Mouse (Mus musculus) midbrain, embryonic 15.5 days (tissue): ENCODE results near the gene Fads6. TPM values are rescaled to one million over a fixed set of nuclear protein-coding genes. Genes with fewer than 3 reads are reported as not detected.

Experiments used
- ATAC-seq: fragments of 200-750 bp; cut with Nextera tagmentation; replicated peaks from 2 replicates; pipeline ENCODE4 v1.8.0; 2017; ENCODE audit warnings: moderate TSS enrichment
- H3K27ac ChIP-seq: fragments of 300-500 bp; sonication (generic); 2 replicates; pipeline ENCODE4 v1.5.1; 2015; ENCODE audit warnings: mild to moderate bottlenecking, inconsistent platforms
- H3K27me3 ChIP-seq: fragments of 300-500 bp; sonication (generic); replicated peaks from 2 replicates; pipeline ENCODE4 v1.6.1; 2015; ENCODE audit warnings: inconsistent platforms
- H3K36me3 ChIP-seq: fragments of 300-500 bp; sonication (generic); replicated peaks from 2 replicates; pipeline ENCODE4 v1.6.1; 2015; ENCODE audit warnings: inconsistent platforms
- H3K4me1 ChIP-seq: fragments of 300-500 bp; sonication (generic); 2 replicates; pipeline ENCODE4 v1.6.1; 2015; ENCODE audit warnings: inconsistent platforms
- H3K4me2 ChIP-seq: fragments of 300-500 bp; sonication (generic); 2 replicates; pipeline ENCODE4 v1.6.1; 2015; ENCODE audit warnings: inconsistent platforms, mild to moderate bottlenecking, moderate library complexity
- H3K4me3 ChIP-seq: fragments of 300-500 bp; sonication (generic); 2 replicates; pipeline ENCODE4 v1.5.1; 2015; ENCODE audit warnings: mild to moderate bottlenecking, inconsistent platforms
- H3K9ac ChIP-seq: fragments of 300-500 bp; sonication (generic); 2 replicates; pipeline ENCODE4 v1.6.1; 2015; ENCODE audit warnings: mild to moderate bottlenecking, inconsistent platforms
- H3K9me3 ChIP-seq: fragments of 300-500 bp; sonication (generic); 2 replicates; pipeline ENCODE4 v1.6.1; 2016; ENCODE audit warnings: inconsistent platforms
- WGBS: fragments of 180-500 bp; shearing (Covaris S2); methylation state at CpG from one replicate; pipeline ENCODE4 v1.1.7; 2015; ENCODE audit warnings: mixed read lengths; 5-methylcytosine and 5-hydroxymethylcytosine counted together
- polyA plus RNA-seq: library from polyadenylated mRNA; unstranded; fragments of >200 nt; fragmentation: Nextera tagmentation; extraction: Ambion mirVana; gene quantifications from 2 replicates; pipeline ENCODE4 v1.2.1, GENCODE M21; 2015

The Fads6 gene
- polyA plus RNA-seq, 1 experiment from 2014 or later: 1.0 TPM

DNA sequence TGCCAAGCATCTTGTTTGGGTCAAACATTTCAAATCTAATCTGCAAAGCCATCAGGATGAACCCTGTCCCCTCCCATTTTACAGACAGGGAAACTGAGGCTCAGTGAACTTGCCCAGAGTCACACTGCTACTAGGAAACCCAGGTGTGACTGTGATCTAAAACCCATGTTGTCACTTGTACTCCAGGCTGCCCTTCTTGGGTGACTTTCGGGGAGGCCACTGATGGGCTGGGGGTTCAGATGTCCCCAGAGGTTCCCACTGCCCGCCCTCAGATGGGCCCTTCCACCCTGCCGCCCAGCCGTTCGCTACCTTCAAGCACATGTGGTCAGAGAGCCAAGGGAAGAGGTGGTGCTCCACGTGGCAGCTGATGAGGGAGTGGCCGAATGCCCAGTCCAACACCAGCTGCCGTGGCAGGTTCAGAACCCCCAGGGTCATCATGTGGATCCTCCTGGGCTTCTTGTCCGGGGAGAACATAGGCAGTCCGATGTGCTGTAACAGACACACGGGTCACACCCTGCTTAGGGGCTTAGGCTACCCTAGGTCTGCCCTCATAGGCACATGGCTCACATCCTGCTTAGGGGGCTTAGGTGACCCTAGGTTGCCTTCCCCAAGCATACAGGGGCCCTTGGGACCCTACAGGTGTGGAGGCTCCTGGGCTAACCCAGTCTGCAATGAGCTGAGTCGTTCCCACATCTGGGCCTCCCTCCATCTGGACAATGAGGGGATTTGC lies 13.4 kb downstream of the Fads6 start:
- Histone ChIP-seq H3K9me3 (no peaks in the 10 kb centered on the region), H3K27me3 (no peaks in the 10 kb centered on the region), H3K4me3 (no peak overlapping the region), H3K4me2 (no peak overlapping the region), H3K36me3 (no peaks in the 10 kb centered on the region), H3K9ac (no peak overlapping the region), H3K4me1 (no peaks in the 10 kb centered on the region), H3K27ac (no peak overlapping the region)
- 88% methylated on average over 12 of the region's 12 CpGs for WGBS
- no peak for ATAC-seq

DNA sequence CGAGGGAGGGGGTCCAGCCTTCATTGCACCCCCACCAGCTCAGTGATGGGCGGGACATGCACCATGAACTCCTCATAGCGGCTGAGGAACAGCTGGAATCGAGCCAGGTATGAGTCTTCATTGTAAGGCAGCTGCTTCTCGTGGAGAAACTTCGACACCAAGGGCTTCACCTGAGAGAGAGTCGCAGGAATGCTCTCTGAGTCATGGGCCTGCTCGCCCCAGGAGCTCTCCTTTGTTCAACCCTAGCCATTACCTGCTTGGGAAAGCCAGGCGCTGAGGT lies 14.0 kb downstream of the Fads6 start:
- H3K4me3 ChIP-seq: no peak overlapping the region
- no peaks in the 10 kb centered on the region for H3K9me3 ChIP-seq
- no peaks in the 10 kb centered on the region for H3K4me1 ChIP-seq
- no peak overlapping the region for H3K27ac ChIP-seq
- no peaks in the 10 kb centered on the region for H3K27me3 ChIP-seq
- no peak for ATAC-seq
- no peaks in the 10 kb centered on the region for H3K36me3 ChIP-seq
- no peak overlapping the region for H3K4me2 ChIP-seq
- WGBS: 77% methylated on average over 9 of the region's 9 CpGs
- no peak overlapping the region for H3K9ac ChIP-seq

GRCm38 (mm10) chr11:115282723-115283485 lies 14.6 kb downstream of the Fads6 start:
- no peak for ATAC-seq
- H3K4me3 ChIP-seq: no peak overlapping the region
- no peaks in the 10 kb centered on the region for H3K9me3 ChIP-seq
- H3K4me1 ChIP-seq: no peaks in the 10 kb centered on the region
- H3K27me3 ChIP-seq: no peaks in the 10 kb centered on the region
- 78% methylated on average over 8 of the region's 8 CpGs for WGBS
- H3K27ac ChIP-seq: no peak overlapping the region
- no peaks in the 10 kb centered on the region for H3K36me3 ChIP-seq
- no peak overlapping the region for H3K4me2 ChIP-seq
- no peak overlapping the region for H3K9ac ChIP-seq

- ATAC-seq: no peak
- H3K4me2 ChIP-seq: no peak overlapping the region
- 79% methylated on average over 8 of the region's 8 CpGs for WGBS
- H3K4me1 ChIP-seq: peaks cover 4% of the 10 kb centered on the region; the same call in 1 of the 2 replicates
- no peak overlapping the region for H3K4me3 ChIP-seq
- H3K36me3 ChIP-seq: no peaks in the 10 kb centered on the region
- H3K27me3 ChIP-seq: no peaks in the 10 kb centered on the region
- H3K9me3 ChIP-seq: no peaks in the 10 kb centered on the region
- peak overlapping the region; percentile 30; the same call in 1 of the 2 replicates for H3K27ac ChIP-seq
- H3K9ac ChIP-seq: no peak overlapping the region
Measured at GRCm38 (mm10) chr11:115282295-115282694, 15.2 kb downstream of the Fads6 start.

DNA sequence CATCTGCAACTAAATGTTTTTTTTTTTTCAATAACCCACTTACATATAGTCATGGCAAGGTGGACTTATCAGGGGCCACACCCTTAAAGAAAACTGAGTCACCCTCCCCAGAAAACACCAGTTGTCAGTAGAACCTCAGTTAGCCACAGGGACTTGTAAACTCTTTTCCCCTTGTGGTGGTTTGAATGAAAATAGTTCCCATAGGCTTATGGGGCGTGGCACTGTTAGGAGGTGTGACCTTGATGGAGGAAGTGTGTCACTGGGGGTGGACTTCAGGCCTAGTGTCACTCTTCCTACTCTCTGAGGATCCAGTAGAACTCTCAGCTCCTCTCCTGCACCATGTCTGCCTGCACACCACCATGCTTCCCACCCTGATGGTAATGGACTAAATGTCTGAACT lies 17.7 kb downstream of the Fads6 start:
- peaks cover 16% of the 10 kb centered on the region for H3K4me1 ChIP-seq
- no peak overlapping the region for H3K4me2 ChIP-seq
- H3K9ac ChIP-seq: no peak overlapping the region
- no peaks in the 10 kb centered on the region for H3K27me3 ChIP-seq
- 59% methylated on average over 1 of the region's 1 CpGs for WGBS
- no peak overlapping the region for H3K27ac ChIP-seq
- H3K4me3 ChIP-seq: no peak overlapping the region
- H3K9me3 ChIP-seq: no peaks in the 10 kb centered on the region
- no peaks in the 10 kb centered on the region for H3K36me3 ChIP-seq
- ATAC-seq: no peak

DNA sequence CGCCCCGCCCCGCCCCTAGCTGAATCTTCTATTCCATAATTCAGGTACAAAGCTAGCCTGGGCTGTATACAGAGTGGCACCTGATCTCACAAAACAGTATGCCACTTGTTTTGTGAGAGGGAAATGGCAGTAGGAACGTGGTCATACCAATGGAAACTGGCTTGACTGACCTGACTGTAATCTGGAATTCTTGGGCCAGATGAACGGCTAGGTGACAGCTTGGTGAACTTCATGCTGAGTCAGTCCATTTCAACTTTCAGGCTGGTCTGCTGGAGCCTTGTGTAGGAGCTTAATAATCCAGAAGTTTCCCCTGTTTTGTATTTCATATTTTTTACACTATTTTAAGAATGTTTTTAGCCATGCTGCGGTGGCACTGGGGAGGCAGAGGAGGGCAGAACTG lies 19.3 kb downstream of the Fads6 start:
- Histone ChIP-seq H3K4me2 (no peak overlapping the region), H3K9ac (no peak overlapping the region)

GRCm38 (mm10) chr11:115277604-115277975 lies 19.9 kb downstream of the Fads6 start:
- H3K4me2 ChIP-seq: peak overlapping the region; percentile 52
- peak overlapping the region; percentile 92 for H3K27ac ChIP-seq
- peak overlapping the region; percentile 74 for H3K4me3 ChIP-seq
- H3K9ac ChIP-seq: peak overlapping the region; percentile 43
- H3K36me3 ChIP-seq: no peaks in the 10 kb centered on the region
- no peaks in the 10 kb centered on the region for H3K9me3 ChIP-seq
- H3K4me1 ChIP-seq: peaks cover 16% of the 10 kb centered on the region
- 19% methylated on average over 7 of the region's 7 CpGs for whole genome bisulfite sequencing
- no peak for ATAC-seq
- H3K27me3 ChIP-seq: no peaks in the 10 kb centered on the region

More for the DNA sequence above, 19.3 kb downstream of the Fads6 start:
- no peak for ATAC-seq
- Histone ChIP-seq H3K27me3 (no peaks in the 10 kb centered on the region), H3K36me3 (no peaks in the 10 kb centered on the region), H3K9me3 (no peaks in the 10 kb centered on the region), H3K4me3 (no peak overlapping the region), H3K4me1 (peaks cover 16% of the 10 kb centered on the region), H3K27ac (no peak overlapping the region)
- 78% methylated on average over 6 of the region's 6 CpGs for WGBS

DNA sequence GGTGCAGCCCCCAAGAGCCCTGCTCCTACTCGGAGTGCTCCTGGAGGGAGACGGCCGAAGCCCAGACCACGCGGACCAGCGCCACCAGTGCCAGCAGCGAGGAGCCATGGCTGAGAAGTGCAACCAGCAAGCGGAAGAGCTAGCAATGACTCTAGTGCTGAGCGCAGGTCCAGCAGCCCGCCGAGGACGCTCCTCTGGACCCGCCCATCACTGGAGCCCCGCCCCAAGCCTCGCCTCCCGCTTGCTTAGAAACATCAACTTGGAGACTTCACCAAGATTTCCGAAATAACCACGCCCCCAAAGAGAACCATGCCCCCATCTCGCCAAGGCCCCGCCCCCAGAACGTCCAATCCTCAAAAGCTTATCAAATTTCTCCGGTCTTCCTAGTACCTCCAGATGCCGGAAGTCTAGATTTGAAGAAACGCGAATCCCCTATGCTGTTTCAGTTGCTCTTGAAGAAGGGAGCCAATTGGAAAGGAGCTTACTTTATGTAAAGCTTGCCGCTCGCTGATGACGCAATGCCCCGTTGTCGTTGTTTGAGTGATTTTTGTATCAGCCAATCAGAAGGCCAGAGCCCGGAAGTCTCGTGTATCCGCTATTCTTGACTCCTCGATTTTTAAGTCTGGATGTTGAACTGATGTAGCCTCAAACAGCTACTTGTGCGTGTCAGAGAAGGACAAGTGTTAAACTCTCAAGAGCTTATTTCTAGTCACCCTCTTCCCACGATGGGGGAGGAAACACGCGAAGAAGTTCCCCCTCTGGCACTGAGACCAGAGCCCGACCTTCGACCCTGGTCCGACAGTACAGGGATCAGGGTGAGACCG lies 20.5 kb downstream of the Fads6 start, which contains the start of gene Fdxr:
TSS of gene Fdxr (minus strand) at position 271 of the 824 bp plus-strand sequence.
- peak within 1 kb of the TSS; percentile 82 for H3K9ac ChIP-seq
- peak within 1 kb of the TSS; percentile 75 for H3K4me2 ChIP-seq
- ATAC-seq: peak; percentile 97
- H3K27me3 ChIP-seq: no peaks in the 10 kb centered on the region
- H3K4me1 ChIP-seq: peaks cover 16% of the 10 kb centered on the region
- peak within 1 kb of the TSS; percentile 92 for H3K27ac ChIP-seq
- WGBS: under 1% methylated on average over 42 of the region's 42 CpGs
- H3K4me3 ChIP-seq: peak within 1 kb of the TSS; percentile 74
- H3K36me3 ChIP-seq: no peaks in the 10 kb centered on the region
- H3K9me3 ChIP-seq: no peaks in the 10 kb centered on the region

DNA sequence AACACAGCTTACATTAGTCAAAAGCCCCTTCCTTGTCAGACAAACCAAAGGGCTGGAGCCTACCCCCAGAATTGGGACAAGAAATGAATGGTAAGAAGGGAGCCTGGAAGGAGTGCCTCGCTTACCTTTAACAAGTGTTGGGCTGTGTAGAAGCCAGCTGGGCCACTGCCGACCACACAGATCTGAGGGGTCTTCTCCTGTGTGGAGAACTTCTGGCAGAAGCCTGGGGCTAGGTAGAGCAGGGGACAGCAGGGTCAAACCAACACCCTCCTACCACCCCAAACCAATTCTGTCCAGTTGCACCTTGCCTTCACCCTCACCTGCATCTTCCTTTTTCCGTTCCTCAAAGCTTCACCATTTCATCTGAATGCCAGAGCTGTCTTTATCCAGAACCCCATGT lies 21.5 kb downstream of the Fads6 start:
- H3K9me3 ChIP-seq: no peaks in the 10 kb centered on the region
- H3K9ac ChIP-seq: peak overlapping the region; percentile 82
- no peak for ATAC-seq
- peak overlapping the region; percentile 92 for H3K27ac ChIP-seq
- 58% methylated on average over 3 of the region's 3 CpGs for WGBS
- H3K27me3 ChIP-seq: no peaks in the 10 kb centered on the region
- H3K4me3 ChIP-seq: peak overlapping the region; percentile 74
- H3K4me2 ChIP-seq: peak overlapping the region; percentile 75
- H3K4me1 ChIP-seq: peaks cover 16% of the 10 kb centered on the region
- H3K36me3 ChIP-seq: no peaks in the 10 kb centered on the region

DNA sequence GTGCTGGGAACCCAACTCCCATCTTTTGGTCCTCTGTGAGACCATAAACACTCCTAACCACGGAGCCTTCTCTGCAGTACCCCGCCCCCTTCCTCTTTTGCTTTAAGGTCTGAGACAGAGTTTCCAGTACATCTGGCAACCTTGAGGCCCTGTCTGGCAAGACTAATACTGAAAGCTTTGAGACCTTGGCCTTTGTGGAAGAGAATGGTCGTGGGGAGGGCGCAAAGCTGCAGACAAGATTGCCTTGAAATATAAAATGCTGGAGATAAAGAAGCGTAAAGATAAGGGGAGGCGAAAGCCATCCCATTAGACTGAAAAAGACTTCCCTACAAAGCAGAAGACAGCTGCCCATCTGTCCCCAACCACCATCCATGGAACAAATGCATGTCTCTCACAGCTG lies 22.0 kb downstream of the Fads6 start:
- peak overlapping the region; percentile 82; the same call in 1 of the 2 replicates for H3K9ac ChIP-seq
- H3K9me3 ChIP-seq: no peaks in the 10 kb centered on the region
- H3K36me3 ChIP-seq: no peaks in the 10 kb centered on the region
- H3K4me1 ChIP-seq: peaks cover 16% of the 10 kb centered on the region
- WGBS: 90% methylated on average over 6 of the region's 6 CpGs
- ATAC-seq: no peak
- peak overlapping the region; percentile 74 for H3K4me3 ChIP-seq
- no peak overlapping the region for H3K27ac ChIP-seq
- H3K4me2 ChIP-seq: peak overlapping the region; percentile 75
- H3K27me3 ChIP-seq: no peaks in the 10 kb centered on the region

GRCm38 (mm10) chr11:115274771-115275170 lies 22.7 kb downstream of the Fads6 start:
- no peak overlapping the region for H3K4me2 ChIP-seq
- 90% methylated on average over 6 of the region's 6 CpGs for WGBS
- no peak overlapping the region for H3K27ac ChIP-seq
- no peaks in the 10 kb centered on the region for H3K36me3 ChIP-seq
- H3K4me3 ChIP-seq: no peak overlapping the region
- H3K9ac ChIP-seq: no peak overlapping the region
- peaks cover 21% of the 10 kb centered on the region for H3K4me1 ChIP-seq
- ATAC-seq: no peak
- H3K27me3 ChIP-seq: no peaks in the 10 kb centered on the region
- H3K9me3 ChIP-seq: no peaks in the 10 kb centered on the region

- H3K4me3 ChIP-seq: no peak overlapping the region
- no peaks in the 10 kb centered on the region for H3K9me3 ChIP-seq
- WGBS: 85% methylated on average over 7 of the region's 7 CpGs
- peaks cover 21% of the 10 kb centered on the region for H3K4me1 ChIP-seq
- no peak overlapping the region for H3K9ac ChIP-seq
- H3K36me3 ChIP-seq: 0 out of 2 replicates have a peak, but pooled peaks cover 3% of the 10 kb centered on the region
- no peak for ATAC-seq
- H3K4me2 ChIP-seq: no peak overlapping the region
- H3K27ac ChIP-seq: no peak overlapping the region
- H3K27me3 ChIP-seq: peaks cover 2% of the 10 kb centered on the region; the same call in 1 of the 2 replicates
Measured at GRCm38 (mm10) chr11:115274178-115274577, 23.3 kb downstream of the Fads6 start.
